Mouse (Mus musculus): ENCODE measurements around the gene Mcf2l.

Mcf2l gene

DNA sequence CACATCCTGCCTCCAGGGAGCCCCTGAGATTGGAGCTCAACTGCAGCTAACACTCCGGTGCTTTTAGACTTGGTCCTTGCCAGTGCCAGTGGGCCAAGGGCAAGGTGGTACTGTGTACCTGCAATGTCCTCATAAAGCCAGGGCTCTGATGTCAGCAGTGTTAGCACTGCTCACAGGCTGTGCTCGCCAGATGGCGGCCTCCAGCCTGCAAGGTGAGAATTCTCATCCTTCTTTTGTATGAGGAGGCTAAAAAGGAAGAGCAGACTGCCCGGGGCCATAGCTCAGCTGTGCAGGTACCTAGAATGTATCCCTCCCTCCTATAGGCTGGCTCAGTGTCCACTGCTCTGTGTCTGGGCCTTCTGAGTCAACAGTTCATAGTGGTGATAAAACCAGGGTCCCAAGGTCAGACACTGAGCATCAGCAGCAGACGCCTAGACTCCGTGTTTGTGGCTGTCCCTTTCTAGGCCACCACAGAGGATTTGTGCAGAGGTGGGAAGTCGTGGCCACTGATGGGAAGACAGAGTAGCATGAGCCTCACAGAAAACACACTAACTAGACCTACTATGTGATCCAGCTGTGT lies 77.5 kb downstream of the Mcf2l start:
- DNase-seq (ENCODE audit: low read depth, low spot score): peak; percentile 77

DNA sequence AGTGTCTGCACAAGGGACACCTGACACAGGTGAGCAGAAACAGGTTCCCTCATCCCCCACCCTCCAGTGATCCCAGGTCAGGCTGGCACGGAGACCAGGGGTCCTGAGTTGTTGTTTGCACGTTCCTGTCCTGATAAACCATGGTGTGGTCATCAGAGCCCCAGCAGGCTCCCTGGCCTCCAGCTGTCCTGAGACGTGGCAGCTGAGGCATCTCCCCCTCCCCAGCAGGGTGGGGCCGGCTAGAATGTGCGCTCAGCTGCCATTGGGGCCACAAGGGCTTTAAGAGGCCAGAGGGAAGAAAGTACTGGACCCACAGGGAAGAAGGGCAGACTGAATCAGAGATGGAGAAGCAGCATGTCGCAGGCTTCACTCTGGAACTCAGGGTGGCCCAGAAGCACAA lies 79.1 kb downstream of the Mcf2l start:
- no peak for DNase-seq (ENCODE audit: low read depth, low spot score)

DNA sequence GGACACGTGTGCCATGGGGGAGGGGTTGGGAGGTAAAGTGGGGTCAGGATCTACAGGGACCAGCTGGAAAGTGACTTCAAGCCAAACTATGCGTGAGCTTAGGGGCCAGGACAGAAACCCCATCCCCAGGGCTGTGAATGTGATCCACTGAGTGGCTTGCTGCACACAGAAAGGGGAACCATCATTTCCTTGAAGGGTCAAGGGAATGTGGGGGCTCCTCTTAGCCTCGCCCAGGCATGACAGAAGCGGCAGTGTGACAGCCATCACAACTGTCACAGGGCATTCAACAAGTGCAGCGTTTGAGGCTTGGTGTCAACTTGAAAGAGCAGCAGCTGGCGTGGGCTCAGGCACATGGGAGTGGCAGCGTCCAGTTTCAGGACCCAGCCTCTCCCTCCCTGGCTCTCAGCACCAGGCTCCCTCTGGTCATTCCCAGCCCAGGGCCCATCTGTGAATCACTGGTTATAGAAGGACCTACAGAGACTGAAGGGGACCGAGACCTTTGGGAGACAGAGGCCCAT lies 81.8 kb downstream of the Mcf2l start:
- no peak for DNase-seq (ENCODE audit: low read depth, low spot score)

DNA sequence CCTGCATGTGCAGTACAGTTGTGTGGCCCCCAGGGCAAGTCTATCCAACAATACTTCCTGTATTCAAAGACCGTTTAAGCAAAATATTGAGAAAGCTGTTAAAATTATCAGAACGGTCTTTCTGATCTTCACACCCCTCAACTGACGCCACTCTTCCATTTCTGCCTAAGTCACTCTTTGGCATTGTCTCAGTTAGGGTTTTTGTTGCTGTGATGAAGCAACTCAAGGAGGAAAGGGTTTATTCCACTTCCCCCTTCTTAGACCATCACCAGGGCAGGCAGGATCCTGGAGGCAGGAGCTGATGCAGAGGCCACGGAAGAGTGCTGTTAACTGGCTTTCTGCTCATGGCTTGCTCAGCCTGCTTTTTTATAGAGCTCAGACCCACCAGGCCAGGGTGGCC lies 82.3 kb downstream of the Mcf2l start:
- no peak for DNase-seq (ENCODE audit: low read depth, low spot score)

DNA sequence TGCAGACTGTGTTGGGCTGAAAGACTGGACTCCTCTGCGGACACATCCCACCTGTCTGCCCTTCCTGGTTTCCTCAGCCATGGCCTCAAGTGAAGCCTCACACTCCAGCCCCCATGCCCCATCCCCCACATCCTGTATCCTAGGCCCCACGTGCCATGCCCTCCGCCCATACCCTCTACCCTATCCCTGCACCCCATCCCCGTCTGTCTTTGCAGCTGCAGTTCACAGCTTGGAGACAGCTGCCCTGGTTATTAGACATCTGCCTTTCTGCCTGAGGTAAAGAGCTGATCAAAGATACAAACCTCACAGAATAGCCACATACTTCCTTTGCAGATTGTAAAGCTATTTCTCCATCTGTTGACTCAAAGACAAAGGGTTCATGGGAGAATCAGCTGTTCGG lies 83.3 kb downstream of the Mcf2l start:
- DNase-seq (ENCODE audit: low read depth, low spot score): no peak

DNA sequence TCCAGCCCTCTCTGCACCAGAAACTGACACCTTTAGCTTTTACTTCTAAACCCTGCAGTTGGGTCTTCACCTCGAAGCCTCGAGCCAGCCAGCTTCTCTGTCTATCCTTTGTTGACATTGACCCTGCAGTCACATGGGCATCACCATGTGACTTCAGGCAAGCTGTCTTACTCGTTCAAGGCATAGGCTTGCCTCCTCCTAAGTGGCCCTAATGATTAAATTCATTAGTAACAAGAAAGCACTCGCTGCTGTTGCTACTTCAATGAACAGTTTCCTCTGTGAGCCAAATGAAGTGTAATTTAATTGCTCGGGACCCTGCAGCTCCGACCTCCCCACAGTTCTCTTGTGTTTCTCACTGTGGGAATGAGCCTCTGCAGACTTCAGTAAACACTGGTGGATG lies 83.8 kb downstream of the Mcf2l start:
- DNase-seq (ENCODE audit: low read depth, low spot score): no peak

DNA sequence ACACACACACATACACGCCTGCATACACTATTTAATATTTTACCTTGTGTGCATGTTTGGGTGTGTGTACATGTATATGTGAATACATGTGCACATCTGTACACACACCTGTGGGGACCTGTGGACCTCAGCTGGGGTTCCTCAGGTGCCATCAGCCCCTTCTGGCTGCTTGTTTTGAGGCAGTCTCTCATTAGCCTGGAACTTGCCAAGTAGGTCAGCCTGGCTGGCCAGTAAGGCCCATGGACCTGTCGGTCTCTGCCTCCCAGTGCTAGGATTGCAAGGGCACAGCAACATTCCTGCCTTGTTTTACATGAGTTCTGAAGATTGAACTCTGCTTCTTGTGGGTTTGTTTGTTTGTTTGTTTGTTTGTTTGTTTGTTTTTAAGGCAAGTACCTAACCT lies 87.0 kb downstream of the Mcf2l start:
- peak; percentile 81 for DNase-seq (ENCODE audit: low read depth, low spot score)

DNA sequence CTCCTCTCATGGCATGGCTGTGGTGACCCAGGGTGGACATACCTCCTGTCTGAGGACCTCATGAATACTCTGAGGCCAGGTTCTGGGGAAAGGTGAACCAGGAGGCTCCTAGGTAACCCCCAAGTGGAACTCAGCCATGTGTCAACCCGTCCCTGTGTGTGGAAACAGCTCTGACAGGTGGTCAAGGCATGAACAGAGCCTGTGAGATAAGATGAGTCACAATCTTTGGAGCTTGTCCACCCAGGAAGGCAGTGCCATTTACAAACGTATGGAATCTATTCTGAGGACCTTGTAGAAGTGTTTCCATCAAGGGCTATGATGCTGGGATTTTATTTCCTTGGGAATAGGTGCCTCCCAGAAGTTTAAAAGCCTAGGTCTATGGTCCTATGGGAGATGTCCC lies 87.6 kb downstream of the Mcf2l start:
- peak; percentile 73 for DNase-seq (ENCODE audit: low read depth, low spot score)

DNA sequence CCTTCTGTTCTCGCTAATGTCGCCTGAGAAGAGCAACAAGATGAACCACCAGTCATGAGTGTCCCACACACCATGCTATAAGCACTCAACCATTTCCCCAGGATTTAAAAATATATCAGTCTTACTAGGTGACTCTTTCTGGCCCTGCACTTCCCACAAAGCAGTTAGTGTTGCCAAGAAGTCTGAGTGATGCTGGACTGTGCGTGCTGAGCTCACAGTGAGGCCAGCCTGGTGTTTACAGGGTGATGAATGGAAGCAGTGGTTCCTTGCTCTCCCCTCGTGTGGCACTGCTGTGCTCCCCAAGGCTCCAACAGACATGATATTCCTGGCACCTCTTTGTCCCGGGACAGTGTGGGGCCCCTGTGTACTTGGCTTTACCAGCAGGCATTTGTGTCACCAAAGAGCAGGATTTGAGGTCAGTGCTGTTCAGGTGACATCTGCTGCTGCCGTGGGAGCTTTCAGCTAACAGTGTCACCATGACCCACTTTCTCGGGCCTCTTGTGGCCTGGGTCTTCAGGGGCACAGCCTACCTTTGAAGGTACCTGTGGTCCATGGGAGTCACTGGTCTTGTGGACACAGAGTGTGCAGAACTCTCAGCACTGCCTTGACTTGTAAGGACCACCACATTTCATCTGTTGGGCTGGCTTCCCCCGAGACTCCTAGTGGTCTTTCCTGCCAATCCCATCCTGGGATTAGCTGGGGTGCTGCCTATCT lies 88.4 kb downstream of the Mcf2l start:
- peak; percentile 59 for DNase-seq (ENCODE audit: low read depth, low spot score)

DNA sequence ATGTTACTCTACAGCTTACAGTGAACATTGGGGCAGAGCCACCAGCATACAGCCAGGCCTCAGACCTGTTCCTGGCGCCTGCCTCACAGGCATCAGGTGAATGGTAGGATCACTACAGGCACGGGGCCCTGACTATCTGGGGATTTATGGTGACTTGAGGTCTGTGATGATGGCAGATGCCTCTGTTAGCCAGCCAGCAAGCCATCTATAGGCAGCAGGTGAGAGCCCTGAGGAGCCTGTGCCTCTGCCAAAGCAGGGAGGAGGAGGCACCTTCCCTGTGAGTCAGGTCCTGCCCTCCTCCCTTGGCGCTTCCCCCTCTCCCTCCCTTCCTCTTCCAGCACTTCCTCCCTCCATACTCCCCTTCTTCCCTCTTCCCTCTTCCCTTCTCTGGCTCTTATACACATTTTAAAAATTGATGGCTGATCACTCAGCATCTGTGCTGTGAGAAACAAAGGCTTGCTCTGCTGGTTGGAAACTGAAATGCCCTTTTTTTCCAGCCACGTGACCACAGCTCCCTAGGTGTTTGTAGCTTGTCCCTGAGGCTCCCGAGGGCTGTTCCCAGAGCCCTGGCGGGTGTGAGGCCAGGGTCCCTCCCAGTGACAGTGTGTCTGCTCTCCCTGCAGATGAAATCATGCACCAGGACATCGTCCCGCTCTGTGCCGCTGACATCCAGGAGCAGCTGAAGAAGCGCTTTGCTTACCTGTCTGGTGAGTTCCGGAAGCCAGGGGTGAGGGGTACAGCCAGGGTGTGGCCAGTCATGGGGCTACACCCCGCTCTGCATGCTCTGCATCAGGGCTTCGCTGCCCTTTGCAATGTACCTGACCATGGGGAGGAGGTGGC lies 89.2 kb downstream of the Mcf2l start:
- DNase-seq (ENCODE audit: low read depth, low spot score): peak; percentile 96

DNA sequence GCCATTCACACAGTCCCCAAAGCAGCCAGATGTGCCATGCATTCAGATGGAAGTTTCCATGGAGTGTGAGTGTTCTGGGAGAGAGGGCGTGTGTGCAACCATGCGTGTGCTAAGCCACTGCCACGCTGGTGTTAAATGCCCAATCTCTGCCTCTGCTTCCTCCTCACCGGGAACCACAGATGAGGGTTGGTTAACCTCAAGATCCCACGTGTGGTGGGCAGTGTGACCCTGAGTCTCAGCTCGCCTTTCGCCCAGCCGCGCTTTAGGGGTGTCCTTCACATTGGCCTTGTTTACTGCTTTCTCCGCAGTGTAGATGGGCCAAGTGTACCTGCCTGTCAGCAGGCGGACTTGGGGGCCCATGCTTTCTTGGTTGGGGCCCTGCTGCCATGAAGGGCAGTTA lies 102.7 kb downstream of the Mcf2l start:
- no peak for DNase-seq (ENCODE audit: low read depth, low spot score)

DNA sequence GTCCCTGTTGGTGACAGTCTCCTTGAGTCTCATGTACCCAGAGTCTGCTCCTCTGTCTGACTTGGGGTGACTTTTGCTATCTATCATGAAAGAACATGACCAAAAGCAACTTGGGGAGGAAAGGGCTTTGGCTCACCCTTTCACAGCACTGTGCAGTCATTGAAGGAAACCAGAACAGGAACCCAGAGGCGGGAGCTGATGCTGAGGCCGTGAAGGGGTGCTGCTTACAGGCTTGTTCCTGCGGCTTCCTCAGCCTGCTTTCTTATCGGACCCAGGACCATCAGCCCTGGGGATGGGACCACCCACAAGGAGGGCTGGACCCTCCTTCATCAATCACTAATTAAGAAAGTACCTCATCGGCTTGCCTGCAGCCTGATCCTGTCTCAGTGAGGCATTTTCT lies 103.1 kb downstream of the Mcf2l start:
- no peak for DNase-seq (ENCODE audit: low read depth, low spot score)

DNA sequence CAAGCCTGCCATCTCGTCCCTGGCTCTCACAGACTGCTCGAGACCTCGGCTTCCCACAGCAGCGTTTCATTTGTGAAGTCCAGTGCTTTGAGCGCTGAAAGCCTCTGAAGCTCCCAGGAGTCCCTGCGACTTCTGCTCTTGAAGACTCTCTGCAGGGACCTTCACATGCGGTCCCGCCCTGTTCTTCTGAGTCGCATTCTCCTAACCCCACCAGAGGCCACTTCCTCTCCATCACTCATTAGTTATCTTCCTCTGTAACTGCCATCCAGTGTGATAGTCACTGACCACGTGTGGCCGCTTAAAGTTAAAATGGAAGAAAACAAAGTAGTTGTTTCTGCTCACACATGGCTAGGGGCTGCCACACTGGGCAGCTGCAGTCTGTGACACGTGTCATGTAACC lies 103.7 kb downstream of the Mcf2l start:
- DNase-seq (ENCODE audit: low read depth, low spot score): no peak

DNA sequence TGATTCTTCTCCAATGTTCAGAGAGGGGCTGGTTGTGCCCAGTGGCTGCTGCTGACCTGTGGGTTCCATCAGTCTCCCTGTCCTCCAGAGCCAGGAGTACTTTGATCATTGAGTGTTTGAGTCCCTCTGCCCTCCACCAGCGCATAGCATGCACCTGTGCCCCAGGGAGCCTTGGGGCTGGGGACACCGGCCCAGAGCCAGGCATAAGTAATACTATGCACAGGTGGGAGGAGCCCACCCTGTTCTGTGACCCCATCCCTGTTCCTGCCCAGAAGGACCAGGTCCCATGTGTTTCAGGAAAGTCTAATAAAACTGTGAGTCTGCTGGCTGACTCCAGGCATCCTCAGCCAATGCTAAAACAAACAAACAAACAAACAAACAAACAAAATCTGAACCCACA lies 104.7 kb downstream of the Mcf2l start:
- no peak for DNase-seq (ENCODE audit: low read depth, low spot score)

DNA sequence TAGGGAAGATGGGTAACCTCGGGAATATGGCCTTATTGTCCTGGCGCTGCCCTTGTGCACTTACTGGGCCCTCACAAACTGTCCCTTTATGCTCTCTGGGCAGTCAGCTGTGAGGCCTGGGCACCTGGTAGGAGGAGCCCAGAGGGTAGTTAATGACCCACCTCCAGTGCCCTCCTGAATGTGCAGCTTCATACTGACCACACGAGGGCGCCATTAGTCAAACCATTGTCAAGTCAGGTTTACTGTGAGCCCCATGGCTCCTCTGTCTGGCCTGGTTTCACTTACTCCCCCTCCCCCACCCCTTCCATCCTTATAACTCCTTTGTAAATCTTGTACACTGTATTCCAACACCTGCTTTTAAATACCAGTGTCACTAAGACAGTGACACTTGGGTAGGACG lies 105.1 kb downstream of the Mcf2l start:
- DNase-seq (ENCODE audit: low read depth, low spot score): peak; percentile 90

DNA sequence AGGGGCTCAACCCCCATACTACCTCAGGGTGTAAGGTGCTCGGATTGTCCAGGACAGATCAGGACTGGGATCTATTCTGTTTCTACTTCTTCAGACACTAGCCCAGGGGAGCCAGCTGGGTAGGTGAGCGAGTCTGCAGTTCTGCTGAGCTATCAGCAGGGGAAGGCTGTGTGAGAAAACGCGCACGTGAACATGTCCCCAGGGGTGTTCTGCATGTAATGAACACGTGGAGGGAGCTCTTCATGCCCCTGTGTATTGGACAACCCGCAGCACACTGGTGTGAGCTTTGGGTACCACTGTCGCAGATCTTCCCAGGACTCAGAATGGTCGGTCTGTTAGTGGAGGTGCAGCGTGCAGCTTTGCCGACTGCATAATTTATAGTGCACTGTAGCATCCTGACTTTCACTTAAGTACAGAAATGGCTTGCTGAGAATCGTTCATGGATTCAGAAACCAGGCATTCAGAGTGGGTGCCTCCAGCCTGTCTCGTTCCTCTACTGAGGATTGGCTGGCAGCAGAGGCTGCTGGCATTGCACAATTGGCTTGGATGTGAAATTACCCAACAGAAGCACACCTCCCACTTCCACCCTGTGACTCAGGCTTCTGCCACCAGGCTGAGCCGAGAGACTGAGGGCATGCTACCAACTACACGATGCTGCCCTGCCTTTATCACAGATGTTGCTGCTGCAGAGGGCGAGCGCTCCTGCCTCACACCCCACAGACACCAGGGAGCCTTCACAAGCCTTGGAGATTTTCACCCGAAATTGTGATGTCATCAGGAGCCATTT lies 110.3 kb downstream of the Mcf2l start:
- DNase-seq (ENCODE audit: low read depth, low spot score): peak; percentile 99

DNA sequence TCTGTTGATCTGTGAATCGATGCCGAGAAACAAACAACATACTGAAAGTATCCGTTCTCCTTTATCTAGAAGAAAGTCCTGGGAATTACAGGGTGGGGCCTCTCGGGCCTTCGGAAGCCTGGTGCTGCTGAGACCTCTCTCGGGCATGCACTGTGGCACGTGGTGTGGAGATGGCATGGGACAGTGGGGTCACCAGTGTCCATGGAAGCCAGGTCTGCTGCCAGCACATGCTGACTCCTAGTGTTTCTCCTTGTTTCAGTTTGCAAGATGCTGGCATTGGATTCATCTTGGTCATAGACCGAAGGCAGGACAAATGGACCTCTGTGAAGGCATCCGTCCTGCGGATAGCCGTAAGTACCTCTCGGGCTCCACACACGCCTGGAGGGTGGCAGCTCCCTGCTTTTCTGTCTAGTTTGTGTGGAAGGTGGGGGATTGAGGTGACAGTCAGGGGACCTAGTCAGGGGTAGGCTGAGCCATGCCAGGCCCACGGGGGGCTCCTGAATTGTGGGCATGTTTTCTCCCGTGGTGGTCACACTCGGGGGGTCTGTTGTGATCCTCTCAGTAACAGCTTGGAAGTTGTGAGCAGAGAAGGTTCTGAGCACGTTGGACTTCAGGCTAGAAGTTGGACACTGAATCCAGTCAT lies 111.1 kb downstream of the Mcf2l start:
- DNase-seq (ENCODE audit: low read depth, low spot score): no peak

DNA sequence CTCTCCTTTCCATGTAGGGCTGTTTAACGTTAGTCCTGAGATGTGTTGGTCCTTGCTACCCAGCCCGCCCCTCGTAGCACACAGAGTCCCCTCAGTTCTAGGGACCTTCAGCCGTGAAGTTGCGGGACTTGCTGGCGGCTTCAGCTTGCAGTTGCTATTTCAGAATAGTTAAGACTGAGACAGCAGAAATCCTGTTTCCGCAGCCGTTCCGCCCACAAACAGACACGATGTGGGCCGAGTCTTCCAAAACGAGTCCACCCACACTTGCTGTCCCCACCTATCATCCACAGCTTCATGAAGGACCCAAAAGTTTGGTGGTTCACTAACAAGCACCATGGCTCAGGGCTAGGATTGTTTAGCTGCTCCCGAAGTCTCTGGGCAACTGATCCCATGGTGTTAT lies 111.7 kb downstream of the Mcf2l start:
- DNase-seq (ENCODE audit: low read depth, low spot score): peak; percentile 88

DNA sequence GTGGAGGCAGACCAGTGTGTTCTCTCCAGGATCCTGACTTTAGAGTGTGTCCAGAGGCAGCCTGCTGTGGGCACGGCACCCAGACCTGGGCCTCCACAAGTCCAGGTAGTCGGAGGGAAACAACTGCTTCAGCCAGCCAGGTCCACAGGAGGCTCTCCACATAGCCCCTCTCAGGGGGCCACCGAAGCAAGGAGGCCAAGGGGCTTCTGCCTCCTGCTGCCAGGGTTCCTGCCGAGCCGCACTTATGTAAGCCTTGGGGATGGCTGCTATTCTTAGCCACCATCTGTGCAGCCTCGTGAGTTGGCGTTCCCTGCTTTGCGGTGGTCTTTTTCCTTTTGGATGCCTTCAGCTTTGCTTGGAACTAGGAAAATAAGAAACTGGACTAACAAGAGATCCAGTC lies 114.0 kb downstream of the Mcf2l start:
- DNase-seq (ENCODE audit: low read depth, low spot score): peak; percentile 89

DNA sequence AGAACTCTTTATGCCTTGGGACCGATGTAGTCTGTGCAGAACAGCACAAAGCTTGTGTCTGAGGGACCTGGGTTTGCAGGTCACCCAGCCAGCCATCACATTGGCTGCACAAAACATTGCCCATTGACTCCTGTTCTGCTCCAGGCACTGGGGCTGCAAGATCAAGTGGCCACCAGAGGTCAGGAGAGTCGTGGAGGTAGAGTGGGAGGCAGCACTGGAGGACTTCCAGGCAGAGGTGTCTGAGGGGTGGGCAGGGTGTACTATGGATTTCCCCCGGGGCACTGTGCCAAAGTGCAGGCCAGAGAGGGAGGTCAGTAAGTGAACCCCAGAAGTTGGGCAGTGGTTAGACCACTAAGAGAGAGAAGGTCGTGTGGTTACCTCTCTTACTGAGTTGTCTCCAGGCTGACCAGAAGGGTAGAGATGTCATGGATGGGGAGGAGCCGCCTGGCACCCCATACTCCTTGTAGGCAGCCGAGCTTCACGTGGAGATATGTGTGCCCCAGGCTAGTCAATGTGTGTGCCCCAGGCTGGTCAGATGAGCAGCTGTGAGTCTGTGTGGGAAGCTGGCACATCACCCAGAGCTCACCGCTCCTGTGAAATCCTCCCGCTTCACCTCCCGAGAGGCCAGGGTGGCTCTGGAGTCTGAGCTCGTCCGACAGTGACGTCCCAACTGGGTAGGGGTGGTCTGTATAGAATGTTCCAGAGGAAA lies 115.3 kb downstream of the Mcf2l start:
- DNase-seq (ENCODE audit: low read depth, low spot score): peak; percentile 62

DNA sequence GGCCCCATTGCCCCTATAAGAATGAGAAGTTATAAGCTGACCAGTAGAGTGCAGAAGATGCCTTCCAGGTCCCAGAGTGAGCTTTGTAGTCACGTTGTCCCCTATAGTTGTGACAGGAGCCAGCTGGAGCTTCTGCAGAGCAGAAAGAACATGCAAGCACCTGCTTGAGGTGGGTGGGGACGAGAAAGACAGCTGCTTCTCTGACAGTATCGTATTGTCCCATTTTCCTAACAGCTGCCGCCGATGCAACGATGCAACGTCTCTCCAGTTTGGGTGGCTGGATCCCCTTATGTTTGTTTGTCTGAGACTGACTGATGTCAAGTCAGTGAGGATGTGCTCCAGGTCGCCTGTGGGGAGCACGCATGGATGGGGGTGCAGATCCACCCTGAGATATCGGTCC lies 117.8 kb downstream of the Mcf2l start:
- DNase-seq (ENCODE audit: low read depth, low spot score): peak; percentile 71

Data from brain, adult 2 months (tissue).